Mouse (Mus musculus) gastrocnemius, postnatal 36 days (tissue): ENCODE results near the gene Col15a1. TPM values are rescaled to one million over a fixed set of nuclear protein-coding genes. Genes with fewer than 3 reads are reported as not detected.

Experiments
- DNase-seq, 2 experiments: peaks; one replicate each; pipeline ENCODE4 v3.0.0; 2022
- intact Hi-C: fragments of 180-260 bp; cut with DNase I; formaldehyde crosslinking; loops from one replicate; pipeline ENCODE4 v1.15.1; 2025
- total RNA-seq, 2 experiments: library from RNA; stranded (reverse); gene quantifications; 2 replicates each; pipeline ENCODE4 v1.2.3; 2021

The Col15a1 gene
- total RNA-seq, 2 experiments from 2014 or later, result 44.6 to 76.0 TPM

GRCm38 (mm10) chr4:47227101-47227500, 19.1 kb downstream of the Col15a1 start:
- DNase-seq, result no peak
- intact Hi-C loops, result no loop called here

- no peak for DNase-seq
- intact Hi-C loops, result no loop called here
These were observed 19.8 kb downstream of the Col15a1 start for GRCm38 (mm10) chr4:47227756-47228155.

- no peak for DNase-seq
- intact Hi-C loops, result no loop called here
These were observed 21.0 kb downstream of the Col15a1 start for GRCm38 (mm10) chr4:47228945-47229344.

- intact Hi-C loops, result no loop called here
- DNase-seq, result no peak
These were observed 22.5 kb downstream of the Col15a1 start for GRCm38 (mm10) chr4:47230498-47230897.

GRCm38 (mm10) chr4:47231322-47231721, 23.4 kb downstream of the Col15a1 start:
- no peak for DNase-seq
- intact Hi-C loops, result no loop called here

GRCm38 (mm10) chr4:47233192-47233835, 25.4 kb downstream of the Col15a1 start:
- intact Hi-C loops, result no loop called here
- DNase-seq, result peak; percentile 59 to 67

GRCm38 (mm10) chr4:47234667-47235267, 26.8 kb downstream of the Col15a1 start:
- DNase-seq, result peak; percentile 80 to 83
- intact Hi-C loops, result no loop called here

GRCm38 (mm10) chr4:47235312-47235711, 27.4 kb downstream of the Col15a1 start:
- no peak for DNase-seq
- intact Hi-C loops, result no loop called here

GRCm38 (mm10) chr4:47236104-47236503, 28.1 kb downstream of the Col15a1 start:
- DNase-seq, result no peak
- intact Hi-C loops, result no loop called here

- peak; percentile 72 for DNase-seq
- intact Hi-C loops, result no loop called here
These were observed 29.3 kb downstream of the Col15a1 start for GRCm38 (mm10) chr4:47237220-47237619.

- DNase-seq, result no peak
- intact Hi-C loops, result no loop called here
These were observed 31.2 kb downstream of the Col15a1 start for GRCm38 (mm10) chr4:47239114-47239513.

- DNase-seq, result no peak
- intact Hi-C loops, result no loop called here
These were observed 32.9 kb downstream of the Col15a1 start for GRCm38 (mm10) chr4:47240901-47241300.

GRCm38 (mm10) chr4:47242127-47242526, 34.2 kb downstream of the Col15a1 start:
- DNase-seq, result no peak
- intact Hi-C loops, result no loop called here

- DNase-seq, result no peak
- intact Hi-C loops, result no loop called here
These were observed 36.7 kb downstream of the Col15a1 start for GRCm38 (mm10) chr4:47244651-47245050.

GRCm38 (mm10) chr4:47245621-47246020, 37.7 kb downstream of the Col15a1 start:
- intact Hi-C loops, result no loop called here
- DNase-seq, result no peak

- DNase-seq, result no peak
- intact Hi-C loops, result no loop called here
These were observed 38.9 kb downstream of the Col15a1 start for GRCm38 (mm10) chr4:47246811-47247210.

GRCm38 (mm10) chr4:47247574-47247973, 39.6 kb downstream of the Col15a1 start:
- DNase-seq, result no peak
- intact Hi-C loops, result no loop called here

- intact Hi-C loops, result no loop called here
- DNase-seq, result no peak
These were observed 41.2 kb downstream of the Col15a1 start for GRCm38 (mm10) chr4:47249193-47249592.

- peak; percentile 75 to 80 for DNase-seq
These were observed 43.1 kb downstream of the Col15a1 start for GRCm38 (mm10) chr4:47251069-47251468.

GRCm38 (mm10) chr4:47251693-47252435, 43.9 kb downstream of the Col15a1 start:
- peak; percentile 49 to 61 for DNase-seq
- intact Hi-C loops, result loop anchor here (1.0 to 2.0 kb wide), 2 partner anchors 101 to 148 kb away; partner anchors contain the start of gene Tgfbr1

More at GRCm38 (mm10) chr4:47251069-47251468, 43.1 kb downstream of the Col15a1 start:
- intact Hi-C loops, result loop anchor here (2.0 kb wide), 1 partner anchor 102 kb away; the partner anchor contains the start of gene Tgfbr1

- intact Hi-C loops, result loop anchor here (1.0 kb wide), 1 partner anchor 148 kb away; no protein-coding TSS in a partner anchor
- DNase-seq, result no peak
These were observed 44.7 kb downstream of the Col15a1 start for GRCm38 (mm10) chr4:47252627-47253026.
